Mouse (Mus musculus): ENCODE measurements around the gene Fam20b. TPM values are rescaled to one million over a fixed set of nuclear protein-coding genes. Genes with fewer than 3 reads are reported as not detected.
A peak's percentile ranks its signal among the peaks of the same experiment; 100 is the strongest.

Gene Fam20b
- total RNA-seq, 2 experiments from 2014 or later: 26.8 to 27.2 TPM

DNA sequence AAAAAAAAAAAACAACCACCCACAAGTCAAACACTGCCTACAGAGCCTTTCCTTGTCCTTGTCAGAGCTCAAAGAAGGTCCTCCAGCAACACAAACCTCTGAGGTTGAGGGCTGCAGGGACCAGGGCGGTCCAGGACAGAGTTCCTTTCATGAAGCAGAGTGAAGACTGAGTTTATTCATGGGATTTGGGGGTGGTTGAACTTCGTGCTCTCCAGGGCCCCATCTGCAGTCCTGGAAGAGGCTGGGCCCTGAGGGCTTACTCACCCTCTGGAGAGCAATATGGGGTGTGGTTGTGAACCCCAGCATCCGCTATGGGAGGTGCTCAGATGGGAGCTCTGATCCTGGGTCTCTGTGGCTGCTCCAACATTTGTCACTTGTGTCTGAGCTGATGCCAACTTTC is 15.1 kb upstream of the Fam20b start:
- intact Hi-C loops (cut with DNase I; ENCODE audit: low total_unique reads): no loop called here
- DNase-seq: no peak

DNA sequence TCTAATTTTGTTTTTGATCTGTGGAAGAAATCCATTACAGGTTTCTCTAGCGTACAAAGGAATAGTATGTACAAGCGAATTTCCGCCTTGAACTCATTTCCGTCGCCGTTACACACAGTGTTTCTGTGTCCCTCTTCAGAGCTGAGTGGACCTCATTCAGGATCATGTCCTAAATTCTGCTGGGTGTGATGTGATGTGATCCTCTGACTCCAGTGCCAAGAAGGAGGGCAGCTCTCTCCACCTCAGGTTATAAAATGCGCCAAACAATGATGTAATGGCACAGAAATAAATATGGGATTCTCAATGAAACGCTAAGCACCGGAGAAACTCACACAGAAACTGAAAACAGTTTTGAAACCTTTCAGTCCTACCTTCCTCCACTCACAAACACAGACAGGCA is 14.7 kb upstream of the Fam20b start:
- intact Hi-C loops (cut with DNase I; ENCODE audit: low total_unique reads): no loop called here
- DNase-seq: no peak

- intact Hi-C loops (cut with DNase I; ENCODE audit: low total_unique reads): no loop called here
- no peak for DNase-seq
Observed at GRCm38 (mm10) chr1:156732996-156733395, 14.1 kb upstream of the Fam20b start.

GRCm38 (mm10) chr1:156730802-156731201 is 11.9 kb upstream of the Fam20b start:
- intact Hi-C loops (cut with DNase I; ENCODE audit: low total_unique reads): no loop called here
- DNase-seq: no peak

- intact Hi-C loops (cut with DNase I; ENCODE audit: low total_unique reads): no loop called here
- DNase-seq: no peak
Observed at GRCm38 (mm10) chr1:156727234-156728108, 8.6 kb upstream of the Fam20b start.

- DNase-seq: no peak
- intact Hi-C loops (cut with DNase I; ENCODE audit: low total_unique reads): no loop called here
Observed at GRCm38 (mm10) chr1:156722089-156722488, 3.2 kb upstream of the Fam20b start.

- intact Hi-C loops (cut with DNase I; ENCODE audit: low total_unique reads): no loop called here
- DNase-seq: no peak
Observed at GRCm38 (mm10) chr1:156720046-156720445, 1.2 kb upstream of the Fam20b start.

DNA sequence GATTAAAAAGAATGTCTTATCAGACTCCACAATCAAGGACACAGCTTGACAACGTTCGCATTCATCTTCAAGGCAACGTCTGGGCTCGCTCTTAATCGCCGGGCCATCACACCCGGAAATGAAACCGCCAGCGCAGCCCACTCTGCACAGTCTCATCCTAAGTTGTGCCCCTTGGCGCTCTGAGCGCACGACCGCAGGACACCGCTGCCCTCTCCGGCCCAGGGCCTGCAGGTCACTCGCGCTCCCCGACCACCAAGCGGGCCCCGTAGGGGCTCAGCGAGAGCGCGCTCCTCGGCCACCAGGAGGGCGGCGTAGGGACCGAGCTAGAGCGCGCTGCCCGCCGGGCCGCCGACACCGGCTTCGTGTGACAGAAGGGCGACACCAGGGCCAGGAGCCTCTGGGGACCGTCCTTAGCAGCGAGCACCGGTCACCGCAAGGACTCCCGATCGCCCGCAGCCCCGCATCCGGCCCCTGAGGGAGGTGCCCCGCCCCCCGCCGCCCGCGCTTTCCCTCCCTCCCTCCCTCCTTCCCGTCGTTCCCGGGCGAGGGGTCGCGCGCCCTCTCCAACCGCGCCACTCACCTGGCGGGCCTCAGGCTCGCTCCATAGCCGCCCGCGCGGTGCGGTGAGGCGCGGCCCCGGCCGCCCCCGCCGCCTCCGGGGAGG is 468 bp downstream of the Fam20b start:
- peak; percentile 58 for DNase-seq
- intact Hi-C loops (cut with DNase I; ENCODE audit: low total_unique reads): no loop called here

GRCm38 (mm10) chr1:156717751-156718285 is 1.1 kb downstream of the Fam20b start:
- intact Hi-C loops (cut with DNase I; ENCODE audit: low total_unique reads): no loop called here

GRCm38 (mm10) chr1:156716681-156717080 is 2.2 kb downstream of the Fam20b start:
- intact Hi-C loops (cut with DNase I; ENCODE audit: low total_unique reads): no loop called here
- DNase-seq: no peak

More at GRCm38 (mm10) chr1:156717751-156718285, 1.1 kb downstream of the Fam20b start:
- DNase-seq: no peak

- intact Hi-C loops (cut with DNase I; ENCODE audit: low total_unique reads): no loop called here
Observed at GRCm38 (mm10) chr1:156710472-156711098, 8.3 kb downstream of the Fam20b start.

DNA sequence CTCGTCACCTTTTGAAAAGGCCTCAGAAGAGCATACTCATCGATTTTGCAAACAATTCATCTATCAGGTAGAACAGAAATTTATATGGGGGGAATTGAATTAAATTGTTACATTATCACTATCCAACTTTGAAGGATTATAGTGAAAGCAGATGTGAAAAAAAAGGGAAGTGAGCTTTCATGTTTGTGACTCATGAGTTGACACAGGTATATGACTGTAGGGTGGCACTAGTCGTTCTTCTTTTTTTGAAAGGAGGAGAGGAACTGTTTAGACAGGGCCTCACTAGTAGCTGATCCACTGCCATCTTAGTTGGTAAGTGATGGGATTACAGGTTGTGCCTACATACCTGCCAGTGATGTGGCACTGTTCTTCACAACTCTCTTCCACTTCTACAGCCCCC is 10.2 kb downstream of the Fam20b start:
- DNase-seq: no peak
- intact Hi-C loops (cut with DNase I; ENCODE audit: low total_unique reads): no loop called here

More at GRCm38 (mm10) chr1:156710472-156711098, 8.3 kb downstream of the Fam20b start:
- no peak for DNase-seq

- intact Hi-C loops (cut with DNase I; ENCODE audit: low total_unique reads): no loop called here
- DNase-seq: no peak
Observed at GRCm38 (mm10) chr1:156705696-156706285, 13.1 kb downstream of the Fam20b start.

DNA sequence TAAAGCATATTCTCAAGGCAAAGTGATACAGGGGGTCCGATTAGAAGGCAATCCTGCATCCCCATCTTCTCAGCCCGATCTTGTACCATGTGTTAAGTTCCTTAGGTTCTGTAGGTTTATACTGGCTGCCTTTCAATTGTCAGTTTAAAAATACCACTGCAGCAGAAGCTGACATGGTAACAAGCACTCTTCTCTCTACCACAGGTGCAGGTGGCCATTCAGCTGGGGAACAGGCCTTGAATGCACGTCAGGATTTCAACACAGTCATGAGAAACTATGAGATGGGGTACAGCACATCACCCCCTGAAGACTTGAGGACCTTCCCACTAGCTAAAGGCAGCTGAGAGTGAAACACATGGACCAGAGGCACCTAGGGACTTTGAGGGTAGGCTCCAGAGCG is 15.4 kb downstream of the Fam20b start:
- intact Hi-C loops (cut with DNase I; ENCODE audit: low total_unique reads): no loop called here
- no peak for DNase-seq

DNA sequence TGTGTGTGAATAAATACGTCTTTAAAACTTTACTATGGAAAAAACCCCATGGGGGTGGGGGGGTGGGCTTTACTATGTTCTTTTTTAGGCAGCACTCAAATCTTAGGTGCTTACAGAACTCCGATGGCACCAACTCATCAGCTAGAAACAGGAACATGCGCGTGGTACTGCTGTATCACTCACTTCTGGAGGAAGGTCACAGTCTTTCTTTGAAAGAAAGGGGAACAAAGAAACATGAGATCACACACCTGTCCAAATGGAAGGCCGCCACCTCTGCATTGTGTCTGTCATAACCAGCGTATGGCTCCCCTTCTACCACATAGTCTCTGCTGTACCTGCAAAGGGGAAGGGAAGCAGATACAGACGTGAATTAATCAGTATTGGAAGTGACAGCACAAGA is 16.7 kb downstream of the Fam20b start:
- intact Hi-C loops (cut with DNase I; ENCODE audit: low total_unique reads): no loop called here
- DNase-seq: no peak

DNA sequence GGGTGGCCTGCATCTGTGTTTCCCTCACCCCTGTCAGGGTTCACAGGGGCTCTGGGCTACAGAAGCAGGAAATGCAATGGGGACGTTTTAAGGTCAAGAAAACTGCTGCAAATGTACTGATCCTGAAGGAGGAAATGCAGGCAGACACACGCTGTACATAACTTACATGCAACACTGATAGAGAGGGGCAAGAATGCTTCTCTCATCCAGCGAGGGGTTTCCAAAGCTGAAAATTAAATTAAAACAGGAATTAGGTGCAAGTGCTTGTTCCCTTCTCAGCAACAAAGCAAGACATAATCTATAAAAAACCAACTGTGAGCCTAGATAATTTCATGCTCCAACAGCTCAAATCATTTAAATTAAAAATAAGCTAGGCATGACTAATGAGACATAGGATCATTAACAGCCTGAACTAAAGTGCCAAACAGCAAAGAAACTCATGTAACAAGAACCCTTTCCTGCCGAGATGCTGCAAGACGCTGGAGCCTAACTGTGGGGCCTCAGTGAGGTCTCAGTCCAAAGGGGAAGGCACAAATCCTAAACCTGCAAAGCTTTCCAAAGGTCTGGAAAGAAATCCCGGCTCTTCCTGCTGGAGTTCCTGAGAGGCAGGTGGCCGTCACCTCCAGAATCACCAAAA is 32.7 kb downstream of the Fam20b start:
- intact Hi-C loops (cut with DNase I; ENCODE audit: low total_unique reads): no loop called here
- DNase-seq: no peak

GRCm38 (mm10) chr1:156679599-156679998 is 39.3 kb downstream of the Fam20b start:
- intact Hi-C loops (cut with DNase I; ENCODE audit: low total_unique reads): loop anchor here (5.0 kb wide), 1 partner anchor 37 kb away; no protein-coding TSS in a partner anchor
- DNase-seq: no peak

GRCm38 (mm10) chr1:156677230-156677629 is 41.7 kb downstream of the Fam20b start:
- DNase-seq: no peak
- intact Hi-C loops (cut with DNase I; ENCODE audit: low total_unique reads): loop anchor here (5.0 kb wide), 1 partner anchor 35 kb away; no protein-coding TSS in a partner anchor

DNA sequence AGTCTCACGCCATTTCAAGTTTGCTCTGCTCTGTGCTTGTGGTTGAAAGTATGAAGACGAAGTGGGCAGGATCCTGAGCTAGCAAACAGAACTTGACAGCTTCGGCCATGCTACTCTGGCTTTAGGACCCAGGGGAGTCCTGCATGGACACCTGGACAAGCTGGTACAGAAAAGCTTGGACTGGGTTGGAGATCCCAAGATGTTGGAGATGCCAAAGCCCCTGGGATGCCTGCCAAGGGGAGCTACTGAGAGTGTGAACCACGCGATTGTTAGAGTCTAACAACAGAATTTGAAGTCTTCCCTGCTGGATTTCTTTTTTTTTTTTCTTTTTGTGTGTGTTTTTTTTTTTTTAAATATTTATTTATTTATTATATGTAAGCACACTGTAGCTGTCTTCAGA is 42.3 kb downstream of the Fam20b start:
- no peak for DNase-seq
- intact Hi-C loops (cut with DNase I; ENCODE audit: low total_unique reads): loop anchor here (5.0 kb wide), 1 partner anchor 34 kb away; no protein-coding TSS in a partner anchor
